Mouse (Mus musculus) kidney, embryonic 16.5 days (tissue): ENCODE results near the gene Pcbp4. TPM values are rescaled to one million over a fixed set of nuclear protein-coding genes. Genes with fewer than 3 reads are reported as not detected.

Source experiments
- ATAC-seq: fragments of 200-750 bp; cut with Nextera tagmentation; 2 replicates; pipeline ENCODE4 v1.8.0; 2017; ENCODE audit warnings: moderate TSS enrichment; ENCODE audit not compliant: low FRiP score, low TSS enrichment
- H3K27ac ChIP-seq: fragments of 300-500 bp; sonication (generic); 2 replicates; pipeline ENCODE4 v1.5.1; 2014; ENCODE audit warnings: low read length
- H3K27me3 ChIP-seq: fragments of 300-500 bp; sonication (generic); 2 replicates; pipeline ENCODE4 v1.6.1; 2014; ENCODE audit warnings: low read length, control low read depth, mixed read lengths; ENCODE audit not compliant: insufficient read depth
- H3K36me3 ChIP-seq: fragments of 300-500 bp; sonication (generic); 2 replicates; pipeline ENCODE4 v1.6.1; 2014; ENCODE audit warnings: low read length, control low read depth, mixed read lengths; ENCODE audit not compliant: insufficient read depth
- H3K4me1 ChIP-seq: fragments of 300-500 bp; sonication (generic); 2 replicates; pipeline ENCODE4 v1.6.1; 2014; ENCODE audit warnings: low read length, control low read depth, mixed read lengths; ENCODE audit not compliant: insufficient read depth
- H3K4me2 ChIP-seq: fragments of 300-500 bp; sonication (generic); replicated peaks from 2 replicates; pipeline ENCODE4 v1.6.1; 2014; ENCODE audit warnings: low read depth, low read length
- H3K4me3 ChIP-seq: fragments of 300-500 bp; sonication (generic); 2 replicates; pipeline ENCODE4 v1.5.1; 2014; ENCODE audit warnings: mild to moderate bottlenecking, low read length
- H3K9ac ChIP-seq: fragments of 300-500 bp; sonication (generic); replicated peaks from 2 replicates; pipeline ENCODE4 v1.6.1; 2014; ENCODE audit warnings: low read length
- H3K9me3 ChIP-seq: fragments of 300-500 bp; sonication (generic); 2 replicates; pipeline ENCODE4 v1.6.1; 2016; ENCODE audit warnings: low read length, control low read depth
- WGBS: fragments of 180-500 bp; shearing (Covaris S2); extraction: QIAGEN DNeasy Blood & Tissue Kit; methylation state at CpG from one replicate; pipeline ENCODE4 v1.1.7; 2014; 5-methylcytosine and 5-hydroxymethylcytosine counted together
- polyA plus RNA-seq: library from polyadenylated mRNA; unstranded; fragments of >200 nt; fragmentation: Nextera tagmentation; extraction: Ambion mirVana; gene quantifications from 2 replicates; pipeline ENCODE4 v1.2.1, GENCODE M21; 2015

Pcbp4 gene
- polyA plus RNA-seq, 1 experiment from 2014 or later: 119 TPM

DNA sequence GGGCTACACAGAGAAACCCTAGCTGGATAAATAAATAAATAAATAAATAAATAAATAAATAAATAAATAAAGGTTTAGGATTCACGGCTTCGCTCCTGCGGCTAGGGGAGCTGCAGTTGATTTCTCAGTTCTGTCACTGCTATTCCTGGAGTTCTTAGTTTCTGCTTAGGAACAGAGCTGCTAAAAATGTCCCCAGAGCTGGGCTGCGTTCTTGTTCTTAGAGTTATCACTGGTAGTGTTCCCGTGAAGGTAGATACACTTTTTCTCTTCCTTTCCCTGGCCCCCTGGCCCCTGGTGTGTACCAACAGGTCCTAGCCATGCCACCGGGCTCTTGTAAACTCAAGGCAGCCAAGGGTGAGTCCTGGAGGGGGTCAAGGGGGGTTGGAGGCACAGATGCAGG, 36.3 kb upstream of the Pcbp4 start:
- 81% methylated on average over 6 of the region's 6 CpGs for WGBS
- Histone ChIP-seq H3K27me3 (peaks cover 3% of the 10 kb centered on the region; the same call in 1 of the 2 replicates), H3K4me2 (no peak overlapping the region), H3K4me3 (no peak overlapping the region), H3K4me1 (peaks cover 35% of the 10 kb centered on the region), H3K27ac (no peak overlapping the region), H3K9ac (no peak overlapping the region), H3K9me3 (no peaks in the 10 kb centered on the region), H3K36me3 (no peaks in the 10 kb centered on the region)
- ATAC-seq: no peak

- peaks cover 35% of the 10 kb centered on the region for H3K4me1 ChIP-seq
- H3K4me3 ChIP-seq: peak overlapping the region; percentile 29
- H3K9me3 ChIP-seq: no peaks in the 10 kb centered on the region
- peak overlapping the region; percentile 60 for H3K9ac ChIP-seq
- no peaks in the 10 kb centered on the region for H3K36me3 ChIP-seq
- peaks cover 3% of the 10 kb centered on the region; the same call in 1 of the 2 replicates for H3K27me3 ChIP-seq
- no peak overlapping the region for H3K27ac ChIP-seq
- 14% methylated on average over 29 of the region's 29 CpGs for WGBS
- peak; percentile 47 for ATAC-seq
- H3K4me2 ChIP-seq: peak overlapping the region; percentile 58
Measured at GRCm38 (mm10) chr9:106417841-106418625, 35.1 kb upstream of the Pcbp4 start.

- Histone ChIP-seq H3K4me2 (peak overlapping the region; percentile 49), H3K27ac (peak overlapping the region; percentile 17), H3K9ac (peak overlapping the region; percentile 45), H3K36me3 (no peaks in the 10 kb centered on the region), H3K9me3 (no peaks in the 10 kb centered on the region), H3K4me1 (peaks cover 35% of the 10 kb centered on the region), H3K27me3 (peaks cover 3% of the 10 kb centered on the region; the same call in 1 of the 2 replicates), H3K4me3 (no peak overlapping the region)
- WGBS: 0% methylated on average over 2 of the region's 2 CpGs
- ATAC-seq: no peak
Measured at GRCm38 (mm10) chr9:106420608-106421007, 32.5 kb upstream of the Pcbp4 start.

- peak; percentile 53 for ATAC-seq
- 8% methylated on average over 18 of the region's 18 CpGs for whole genome bisulfite sequencing
- peak overlapping the region; percentile 45 for H3K9ac ChIP-seq
- H3K27ac ChIP-seq: peak overlapping the region; percentile 17
- peaks cover 35% of the 10 kb centered on the region for H3K4me1 ChIP-seq
- peak overlapping the region; percentile 25 for H3K4me3 ChIP-seq
- no peaks in the 10 kb centered on the region for H3K36me3 ChIP-seq
- peak overlapping the region; percentile 49 for H3K4me2 ChIP-seq
- no peaks in the 10 kb centered on the region for H3K9me3 ChIP-seq
- peaks cover 3% of the 10 kb centered on the region; the same call in 1 of the 2 replicates for H3K27me3 ChIP-seq
Measured at GRCm38 (mm10) chr9:106421033-106421864, 31.8 kb upstream of the Pcbp4 start.

GRCm38 (mm10) chr9:106421865-106422160, 31.3 kb upstream of the Pcbp4 start:
- peaks cover 3% of the 10 kb centered on the region; the same call in 1 of the 2 replicates for H3K27me3 ChIP-seq
- H3K4me1 ChIP-seq: peaks cover 35% of the 10 kb centered on the region
- peak overlapping the region; percentile 32 for H3K9ac ChIP-seq
- ATAC-seq: peak; percentile 82
- peak overlapping the region; percentile 49 for H3K4me2 ChIP-seq
- H3K4me3 ChIP-seq: peak overlapping the region; percentile 25
- no peak overlapping the region for H3K27ac ChIP-seq
- H3K36me3 ChIP-seq: no peaks in the 10 kb centered on the region
- no peaks in the 10 kb centered on the region for H3K9me3 ChIP-seq
- WGBS: 0% methylated on average over 3 of the region's 3 CpGs

- peak; percentile 64 for ATAC-seq
- Histone ChIP-seq H3K27ac (peak overlapping the region; percentile 100), H3K4me3 (peak overlapping the region; percentile 97), H3K27me3 (no peaks in the 10 kb centered on the region), H3K9me3 (no peaks in the 10 kb centered on the region), H3K9ac (peak overlapping the region; percentile 97), H3K36me3 (peaks cover 32% of the 10 kb centered on the region), H3K4me2 (peak overlapping the region; percentile 85), H3K4me1 (peaks cover 11% of the 10 kb centered on the region)
- WGBS: 10% methylated on average over 11 of the region's 11 CpGs
Measured at GRCm38 (mm10) chr9:106428719-106429220, 24.3 kb upstream of the Pcbp4 start.

GRCm38 (mm10) chr9:106429221-106430014, 23.7 kb upstream of the Pcbp4 start, which contains the start of gene Rpl29:
Gene Rpl29 (plus strand): TSS chr9:106429454.
- Histone ChIP-seq H3K27me3 (no peaks in the 10 kb centered on the region), H3K36me3 (peaks cover 35% of the 10 kb centered on the region), H3K9me3 (no peaks in the 10 kb centered on the region), H3K9ac (peak within 1 kb of the TSS; percentile 97), H3K4me3 (peak within 1 kb of the TSS; percentile 97), H3K27ac (peak within 1 kb of the TSS; percentile 100), H3K4me2 (peak within 1 kb of the TSS; percentile 89), H3K4me1 (peaks cover 11% of the 10 kb centered on the region)
- peak; percentile 91 for ATAC-seq
- under 1% methylated on average over 55 of the region's 55 CpGs for WGBS

- 0% methylated on average over 4 of the region's 4 CpGs for WGBS
Measured at GRCm38 (mm10) chr9:106430015-106430264, 23.2 kb upstream of the Pcbp4 start.

GRCm38 (mm10) chr9:106433389-106433788, 19.7 kb upstream of the Pcbp4 start:
- Histone ChIP-seq H3K36me3 (peaks cover 40% of the 10 kb centered on the region), H3K9ac (no peak overlapping the region), H3K27me3 (no peaks in the 10 kb centered on the region), H3K4me1 (peaks cover 27% of the 10 kb centered on the region), H3K27ac (0 out of 2 replicates have a peak overlapping the region, but pooled peaks have one; percentile 14), H3K4me3 (no peak overlapping the region), H3K9me3 (no peaks in the 10 kb centered on the region), H3K4me2 (no peak overlapping the region)
- no peak for ATAC-seq
- 66% methylated on average over 7 of the region's 7 CpGs for WGBS

More at GRCm38 (mm10) chr9:106430015-106430264, 23.2 kb upstream of the Pcbp4 start:
- peaks cover 12% of the 10 kb centered on the region for H3K4me1 ChIP-seq
- peak overlapping the region; percentile 97 for H3K4me3 ChIP-seq
- H3K9ac ChIP-seq: peak overlapping the region; percentile 97
- H3K27me3 ChIP-seq: no peaks in the 10 kb centered on the region
- H3K9me3 ChIP-seq: no peaks in the 10 kb centered on the region
- peaks cover 35% of the 10 kb centered on the region for H3K36me3 ChIP-seq
- no peak for ATAC-seq
- peak overlapping the region; percentile 89 for H3K4me2 ChIP-seq
- peak overlapping the region; percentile 100 for H3K27ac ChIP-seq
